11 mouse cellular contexts compared by ENCODE assay signal in genomic region chr14:20873931-20874330, GRCm38 (mm10). TPM values are rescaled to one million over a fixed set of nuclear protein-coding genes. Genes with fewer than 3 reads are reported as not detected.
DNase-seq lines count a peak whose midpoint lies in the region; ATAC-seq and TF ChIP-seq lines count a peak whose summit lies in the region.
"Had no signal": no experiment of that assay in that cellular context is flagged by ENCODE, and none has a peak within 500 bp of the region (broad histone marks: within the 10 kb centered on the region; RNA-seq: fewer than 3 reads in every experiment).

No protein-coding gene starts in this region.

- H3K27ac ChIP-seq in embryonic facial prominence, embryonic 14.5 days (replicated peaks; ENCODE audit: low read depth, low read length) = 0 out of 2 replicates have a peak overlapping the region, but pooled peaks have one; percentile 35
- H3K27ac ChIP-seq in embryonic facial prominence, embryonic 10.5 days (replicated peaks) = no peak overlapping the region
- no peak overlapping the region for H3K27ac ChIP-seq in kidney, embryonic 14.5 days (ENCODE audit: low read depth, low read length)
- no peak overlapping the region for H3K27ac ChIP-seq in liver, embryonic 16.5 days (ENCODE audit: low read length)
- no peak overlapping the region for H3K27ac ChIP-seq in left cerebral cortex, adult 2 months
- H3K27ac ChIP-seq: embryonic facial prominence, embryonic 15.5 days; kidney, postnatal 0 days; limb, embryonic 15.5 days had no signal

- ATAC-seq in embryonic facial prominence, embryonic 14.5 days (ENCODE audit: low read depth) = no peak
- ATAC-seq in kidney, embryonic 14.5 days (ENCODE audit: low FRiP score, low TSS enrichment) = no peak
- ATAC-seq in erythroid progenitor cell, adult 5-6 weeks (replicated peaks; ENCODE audit: low FRiP score, poor library complexity, severe bottlenecking) = 0 out of 2 replicates have a peak, but pooled peaks have one; percentile 14
- no peak for ATAC-seq in liver, embryonic 16.5 days (ENCODE audit: low read depth)

- no peaks in the 10 kb centered on the region for H3K9me3 ChIP-seq in embryonic facial prominence, embryonic 14.5 days (ENCODE audit: control insufficient read depth, low read length)
- H3K9me3 ChIP-seq in embryonic facial prominence, embryonic 10.5 days = no peaks in the 10 kb centered on the region
- H3K9me3 ChIP-seq in kidney, embryonic 14.5 days (ENCODE audit: control insufficient read depth, low read length) = no peaks in the 10 kb centered on the region
- H3K9me3 ChIP-seq in liver, embryonic 16.5 days (replicated peaks; ENCODE audit: control insufficient read depth, low read length) = no peaks in the 10 kb centered on the region
- H3K9me3 ChIP-seq: embryonic facial prominence, embryonic 15.5 days; limb, embryonic 15.5 days had no signal

- intact Hi-C loops in left cerebral cortex, adult 2 months (cut with DNase I) = loop anchor here (1.0 to 10.0 kb wide), 3 partner anchors 71 to 118 kb away; no protein-coding TSS in a partner anchor

- 0 out of 2 replicates have a peak overlapping the region, but pooled peaks have one; percentile 7 for H3K4me2 ChIP-seq in embryonic facial prominence, embryonic 14.5 days (ENCODE audit: low read depth, low read length)
- no peak overlapping the region for H3K4me2 ChIP-seq in kidney, embryonic 14.5 days (replicated peaks; ENCODE audit: low read depth, low read length)
- H3K4me2 ChIP-seq in liver, embryonic 16.5 days (ENCODE audit: low read depth, low read length) = peak overlapping the region; percentile 27
- H3K4me2 ChIP-seq: limb, embryonic 15.5 days had no signal

- WGBS in embryonic facial prominence, embryonic 14.5 days = 38% methylated on average over 6 of the region's 6 CpGs
- WGBS in embryonic facial prominence, embryonic 10.5 days = 50% methylated on average over 6 of the region's 6 CpGs
- WGBS in kidney, embryonic 14.5 days = 46% methylated on average over 6 of the region's 6 CpGs
- 6% methylated on average over 6 of the region's 6 CpGs for WGBS in liver, embryonic 16.5 days (ENCODE audit: insufficient replicate concordance)

- no peak overlapping the region for H3K4me3 ChIP-seq in embryonic facial prominence, embryonic 14.5 days (ENCODE audit: low read depth, low read length)
- no peak overlapping the region for H3K4me3 ChIP-seq in embryonic facial prominence, embryonic 10.5 days
- no peak overlapping the region for H3K4me3 ChIP-seq in kidney, embryonic 14.5 days (ENCODE audit: low read length)
- no peak overlapping the region for H3K4me3 ChIP-seq in liver, embryonic 16.5 days (ENCODE audit: low read depth, low read length)
- no peak overlapping the region for H3K4me3 ChIP-seq in left cerebral cortex, adult 2 months
- H3K4me3 ChIP-seq: embryonic facial prominence, embryonic 15.5 days; limb, embryonic 15.5 days had no signal

- H3K4me1 ChIP-seq in embryonic facial prominence, embryonic 14.5 days (ENCODE audit: control insufficient read depth, insufficient read depth, low read length) = no peaks in the 10 kb centered on the region
- H3K4me1 ChIP-seq in embryonic facial prominence, embryonic 10.5 days = no peaks in the 10 kb centered on the region
- no peaks in the 10 kb centered on the region for H3K4me1 ChIP-seq in kidney, embryonic 14.5 days (ENCODE audit: control insufficient read depth, insufficient read depth, low read length)
- H3K4me1 ChIP-seq in liver, embryonic 16.5 days (ENCODE audit: control insufficient read depth, low read depth, low read length) = peaks cover 9% of the 10 kb centered on the region
- H3K4me1 ChIP-seq: embryonic facial prominence, embryonic 15.5 days; limb, embryonic 15.5 days had no signal

- no peaks in the 10 kb centered on the region for H3K36me3 ChIP-seq in embryonic facial prominence, embryonic 14.5 days (ENCODE audit: control insufficient read depth, insufficient read depth, low read length)
- H3K36me3 ChIP-seq in embryonic facial prominence, embryonic 10.5 days (replicated peaks) = no peaks in the 10 kb centered on the region
- no peaks in the 10 kb centered on the region for H3K36me3 ChIP-seq in kidney, embryonic 14.5 days (ENCODE audit: control insufficient read depth, insufficient read depth, low read length)
- H3K36me3 ChIP-seq in liver, embryonic 16.5 days (ENCODE audit: control insufficient read depth, insufficient read depth) = no peaks in the 10 kb centered on the region
- H3K36me3 ChIP-seq: embryonic facial prominence, embryonic 15.5 days; limb, embryonic 15.5 days had no signal

- H3K9ac ChIP-seq in embryonic facial prominence, embryonic 14.5 days (ENCODE audit: low read depth, low read length) = no peak overlapping the region
- peak overlapping the region; percentile 40 for H3K9ac ChIP-seq in kidney, embryonic 14.5 days (ENCODE audit: low read depth, low read length)
- peak overlapping the region; percentile 25 for H3K9ac ChIP-seq in liver, embryonic 16.5 days (ENCODE audit: low read depth, low read length)
- H3K9ac ChIP-seq: embryonic facial prominence, embryonic 15.5 days; limb, embryonic 15.5 days had no signal

- no peak for DNase-seq in embryonic facial prominence, embryonic 14.5 days (ENCODE audit: low spot score)
- no peak for DNase-seq in embryonic facial prominence, embryonic 10.5 days (ENCODE audit: low spot score)
- no peak for DNase-seq in kidney, adult 8-10 months
- no peak for DNase-seq in left cerebral cortex, adult 2 months (ENCODE audit: extremely low spot score in 1 of 2, low spot score in 2 of 2)
- DNase-seq in c-Kit-positive CD71-positive TER-119-positive erythroid progenitor cells, embryonic 14.5 days (ENCODE audit: low spot score) = no peak

- no peaks in the 10 kb centered on the region for H3K27me3 ChIP-seq in embryonic facial prominence, embryonic 14.5 days (replicated peaks; ENCODE audit: control insufficient read depth, insufficient read depth, low read length)
- H3K27me3 ChIP-seq in embryonic facial prominence, embryonic 10.5 days (replicated peaks; ENCODE audit: low read depth, poor library complexity, severe bottlenecking) = no peaks in the 10 kb centered on the region
- H3K27me3 ChIP-seq in kidney, embryonic 14.5 days (ENCODE audit: control insufficient read depth, insufficient read depth, low read length) = no peaks in the 10 kb centered on the region
- H3K27me3 ChIP-seq in liver, embryonic 16.5 days (ENCODE audit: control insufficient read depth, insufficient read depth, low read depth, low read length) = no peaks in the 10 kb centered on the region
- H3K27me3 ChIP-seq: embryonic facial prominence, embryonic 15.5 days; limb, embryonic 15.5 days had no signal

- no peak for TF ChIP-seq CTCF in left cerebral cortex, adult 2 months (IDR thresholded peaks at IDR 0.05)

RNA-seq across cellular contexts. Expression of gene Plau, which starts 37.5 kb away (rescaled TPM):
- polyA plus RNA-seq in embryonic facial prominence, embryonic 14.5 days (2014; fragmentation: Nextera tagmentation; extraction: Ambion mirVana) = 2.5 and 2.8 TPM in 2 replicates
- polyA plus RNA-seq in embryonic facial prominence, embryonic 10.5 days (2016; fragmentation: Nextera tagmentation; extraction: Ambion mirVana) = 0.67 and 1.0 TPM in 2 replicates
- 3.7 and 4.2 TPM in 2 replicates for polyA plus RNA-seq in kidney, embryonic 14.5 days (2014; fragmentation: Nextera tagmentation; extraction: Ambion mirVana)
- total RNA-seq in erythroid progenitor cell, adult 5-6 weeks (2015; ENCODE audit: low replicate concordance) = 2.5 TPM in 1 of 2 replicates, not detected in the other
- 1.6 and 2.1 TPM in 2 replicates for total RNA-seq in erythroid progenitor cell, adult 5-6 weeks (2017; ENCODE audit: low replicate concordance)
- polyA plus RNA-seq in liver, embryonic 16.5 days (2015; fragmentation: Nextera tagmentation; extraction: Ambion mirVana) = 0.91 and 1.2 TPM in 2 replicates
- total RNA-seq in left cerebral cortex, adult 2 months (2021) = 1 to 10 TPM; 6.5 to 9.6 TPM

RNA-seq across cellular contexts. Expression of gene Vcl, which starts 55.3 kb away (rescaled TPM):
- polyA plus RNA-seq in embryonic facial prominence, embryonic 14.5 days (2014; fragmentation: Nextera tagmentation; extraction: Ambion mirVana) = 65.8 and 76.2 TPM in 2 replicates
- polyA plus RNA-seq in embryonic facial prominence, embryonic 10.5 days (2016; fragmentation: Nextera tagmentation; extraction: Ambion mirVana) = 36.4 and 37.9 TPM in 2 replicates
- polyA plus RNA-seq in kidney, embryonic 14.5 days (2014; fragmentation: Nextera tagmentation; extraction: Ambion mirVana) = 19.1 and 42.4 TPM in 2 replicates
- total RNA-seq in erythroid progenitor cell, adult 5-6 weeks (2015; ENCODE audit: low replicate concordance) = 37.5 and 45.3 TPM in 2 replicates
- total RNA-seq in erythroid progenitor cell, adult 5-6 weeks (2017; ENCODE audit: low replicate concordance) = 32.4 and 38.9 TPM in 2 replicates
- 18.8 and 19.9 TPM in 2 replicates for polyA plus RNA-seq in liver, embryonic 16.5 days (2015; fragmentation: Nextera tagmentation; extraction: Ambion mirVana)
- 10 to 100 TPM; 23.7 to 25.0 TPM for total RNA-seq in left cerebral cortex, adult 2 months (2021)
